Mouse (Mus musculus) heart, adult 2 months (tissue): Measurements from ENCODE around the gene Fbxl14. TPM values are rescaled to one million over a fixed set of nuclear protein-coding genes. Genes with fewer than 3 reads are reported as not detected.

Source experiments
- DNase-seq, 2 experiments: peaks; one replicate each; pipeline ENCODE4 v3.0.0; 2021
- H3K27ac ChIP-seq: fragments of 200-600 bp; 2 replicates; pipeline ENCODE4 v1.8.1; 2022
- H3K27me3 ChIP-seq: fragments of 200-500 bp; 2 replicates; pipeline ENCODE4 v1.6.1; 2012; ENCODE audit warnings: mild to moderate bottlenecking, low read length, inconsistent platforms, mixed read lengths; ENCODE audit not compliant: control insufficient read depth, insufficient read depth
- H3K36me3 ChIP-seq: fragments of 200-500 bp; 2 replicates; pipeline ENCODE4 v1.6.1; 2012; ENCODE audit warnings: low read length, inconsistent platforms; ENCODE audit not compliant: control insufficient read depth, insufficient read depth
- H3K4me1 ChIP-seq: fragments of 200-500 bp; 2 replicates; pipeline ENCODE4 v1.6.1; 2011; ENCODE audit warnings: low read length; ENCODE audit not compliant: control insufficient read depth, insufficient read depth
- H3K4me3 ChIP-seq: fragments of 200-600 bp; 2 replicates; pipeline ENCODE4 v1.8.1; 2022
- H3K79me2 ChIP-seq: fragments of 200-500 bp; replicated peaks from 2 replicates; pipeline ENCODE4 v1.6.1; 2012; ENCODE audit warnings: mild to moderate bottlenecking, inconsistent platforms, low read length, moderate library complexity, mixed read lengths; ENCODE audit not compliant: control insufficient read depth, insufficient read depth
- H3K9ac ChIP-seq: fragments of 200-500 bp; 2 replicates; pipeline ENCODE4 v1.6.1; 2012; ENCODE audit warnings: low read depth, mild to moderate bottlenecking, control low read depth, inconsistent platforms, low read length, mixed read lengths
- CTCF ChIP-seq: fragments of 200-600 bp; IDR thresholded peaks from 2 replicates; pipeline ENCODE4 v1.8.1; 2022; ENCODE audit warnings: antibody characterized with exemption, mild to moderate bottlenecking, moderate library complexity
- EP300 ChIP-seq: fragments of 200-500 bp; IDR thresholded peaks from 2 replicates; pipeline ENCODE4 v1.6.1; 2011; ENCODE audit warnings: low read depth, low read length, control low read depth; ENCODE audit not compliant: insufficient read depth
- POLR2A ChIP-seq: fragments of 200-500 bp; IDR thresholded peaks from 2 replicates; pipeline ENCODE4 v1.6.1; 2011; ENCODE audit warnings: mild to moderate bottlenecking, low read depth, low read length, control low read depth; ENCODE audit not compliant: insufficient read depth
- WGBS: fragments of 180-500 bp; shearing (Covaris S2); methylation state at CpG from one replicate; pipeline ENCODE4 v1.1.7; 2018; 5-methylcytosine and 5-hydroxymethylcytosine counted together
- intact Hi-C: fragments of 180-260 bp; cut with DNase I; formaldehyde crosslinking; loops from one replicate; pipeline ENCODE4 v1.15.1; 2025
- polyA plus RNA-seq: library from polyadenylated mRNA; depleted of rRNA; stranded (reverse); fragments of >200 nt; gene quantifications from 2 replicates; pipeline ENCODE4 v1.2.3, GENCODE M21; 2012
- total RNA-seq, 2 experiments: library from RNA; stranded (reverse); gene quantifications; 2 replicates each; pipeline ENCODE4 v1.2.3; 2021

The Fbxl14 gene
- total and polyA plus RNA-seq, 3 experiments = 16.0 to 19.7 (median 16.6) TPM

DNA sequence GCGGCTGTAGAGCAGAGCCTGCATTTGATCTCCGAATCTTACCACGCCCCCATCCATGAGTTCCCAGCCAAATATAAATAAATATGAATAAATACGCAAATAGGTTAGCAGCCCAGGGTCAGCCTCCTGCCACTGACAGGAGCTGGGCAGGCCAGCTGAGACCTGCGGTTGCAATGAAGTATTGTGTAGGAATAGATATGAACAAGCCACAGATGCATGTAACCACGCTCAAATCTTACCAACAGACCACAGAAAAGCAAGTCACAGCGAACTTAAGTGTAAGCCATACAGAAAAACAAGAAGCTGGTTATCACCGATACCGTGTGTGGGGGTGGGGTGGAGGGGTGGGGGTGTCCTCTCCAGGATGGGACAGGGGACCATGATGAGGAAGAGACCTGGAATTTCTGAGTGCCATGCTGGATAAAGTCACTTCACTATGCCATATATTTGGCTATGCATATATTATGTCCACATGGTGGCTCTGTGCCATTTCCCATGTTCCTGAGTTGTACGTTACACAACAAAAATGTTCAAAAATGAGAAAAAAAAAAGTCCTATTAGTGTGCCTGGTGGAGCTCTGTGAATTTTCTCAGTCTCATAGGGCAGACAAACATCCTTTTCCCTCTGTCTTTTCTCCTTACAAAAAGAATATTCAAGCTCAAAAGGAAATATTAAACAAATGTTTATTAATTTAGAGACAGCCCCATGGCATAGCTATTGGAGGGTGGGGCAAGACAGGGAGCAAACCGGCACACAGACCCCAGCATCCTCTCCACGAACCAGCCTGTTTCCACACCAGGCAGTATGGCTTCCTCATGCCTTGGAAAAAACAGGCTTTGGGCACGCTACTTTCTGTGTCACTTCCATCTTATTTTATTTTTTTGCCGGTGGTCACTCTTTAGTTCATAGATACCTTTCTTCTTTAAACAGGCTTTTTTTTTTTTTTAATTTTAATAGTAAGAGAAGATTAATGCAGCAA lies 28.2 kb upstream of the Fbxl14 start:
- Histone ChIP-seq H3K9ac (no peak overlapping the region), H3K4me3 (no peak overlapping the region)
- intact Hi-C loops = no loop called here

DNA sequence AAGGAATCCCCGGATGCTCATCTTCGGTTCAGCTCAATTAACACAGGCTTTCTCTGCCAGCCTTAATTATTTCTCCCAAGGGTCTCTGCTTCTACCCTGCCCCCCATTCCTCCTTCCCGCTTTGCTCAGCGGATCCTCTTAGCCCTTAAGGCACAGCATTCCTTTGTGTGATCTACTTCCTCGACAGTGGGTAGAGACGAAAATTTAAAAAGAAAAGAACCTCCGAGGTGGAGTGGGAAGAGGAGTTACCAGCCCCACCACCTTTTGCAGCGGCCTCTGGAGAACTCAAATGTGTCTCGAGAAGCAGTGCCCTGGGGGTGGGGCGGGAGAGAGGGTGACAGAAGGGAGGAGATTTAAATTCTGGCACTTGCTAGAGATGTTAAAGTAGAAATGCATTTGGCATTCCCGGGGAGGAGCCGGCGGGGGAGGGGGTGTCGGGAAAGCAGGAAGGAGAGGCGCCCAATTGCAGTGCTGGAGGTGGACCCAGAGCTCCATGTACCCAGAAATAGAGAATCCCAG lies 27.4 kb upstream of the Fbxl14 start:
- peak overlapping the region; percentile 6; the same call in 1 of the 2 replicates for H3K9ac ChIP-seq
- WGBS = 4% methylated on average over 15 of the region's 15 CpGs
- DNase-seq = peak; percentile 52 to 59
- intact Hi-C loops = no loop called here
- no peaks in the 10 kb centered on the region for H3K36me3 ChIP-seq
- H3K79me2 ChIP-seq = no peaks in the 10 kb centered on the region
- TF ChIP-seq POLR2A (no peak), CTCF (no peak), EP300 (no peak)
- H3K27me3 ChIP-seq = no peaks in the 10 kb centered on the region
- no peak overlapping the region for H3K27ac ChIP-seq
- peak overlapping the region; percentile 41 for H3K4me3 ChIP-seq
- H3K4me1 ChIP-seq = peaks cover 2% of the 10 kb centered on the region; the same call in 1 of the 2 replicates

More for the DNA sequence above, 28.2 kb upstream of the Fbxl14 start:
- Histone ChIP-seq H3K27me3 (no peaks in the 10 kb centered on the region), H3K4me1 (peaks cover 2% of the 10 kb centered on the region; the same call in 1 of the 2 replicates), H3K36me3 (no peaks in the 10 kb centered on the region), H3K27ac (no peak overlapping the region), H3K79me2 (no peaks in the 10 kb centered on the region)
- TF ChIP-seq CTCF (no peak), EP300 (no peak), POLR2A (no peak)
- no peak for DNase-seq
- WGBS = 52% methylated on average over 14 of the region's 14 CpGs

DNA sequence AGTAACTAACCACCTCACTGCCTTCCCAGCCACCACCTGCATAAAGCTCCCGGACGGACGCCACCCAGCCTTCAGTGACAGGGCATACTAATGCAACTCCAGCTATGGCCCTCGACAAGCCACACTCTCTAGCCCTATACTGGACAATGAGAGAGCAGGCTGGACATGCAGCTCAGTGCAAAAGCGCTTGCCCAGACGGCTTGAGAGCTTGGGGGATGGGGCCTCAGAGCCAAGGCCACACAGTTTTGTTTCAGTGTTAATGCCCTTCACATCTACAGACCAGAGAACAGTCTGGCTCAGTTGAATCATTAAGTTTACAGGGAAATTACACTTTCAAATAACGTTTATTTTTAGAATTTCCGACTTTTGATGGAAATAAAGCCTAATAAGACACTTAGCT lies 21.3 kb upstream of the Fbxl14 start:
- TF ChIP-seq POLR2A (no peak), EP300 (no peak), CTCF (no peak)
- intact Hi-C loops = no loop called here
- Histone ChIP-seq H3K27me3 (no peaks in the 10 kb centered on the region), H3K27ac (no peak overlapping the region), H3K79me2 (no peaks in the 10 kb centered on the region), H3K4me3 (no peak overlapping the region), H3K4me1 (no peaks in the 10 kb centered on the region), H3K9ac (no peak overlapping the region), H3K36me3 (no peaks in the 10 kb centered on the region)
- no peak for DNase-seq
- 78% methylated on average over 8 of the region's 8 CpGs for WGBS

DNA sequence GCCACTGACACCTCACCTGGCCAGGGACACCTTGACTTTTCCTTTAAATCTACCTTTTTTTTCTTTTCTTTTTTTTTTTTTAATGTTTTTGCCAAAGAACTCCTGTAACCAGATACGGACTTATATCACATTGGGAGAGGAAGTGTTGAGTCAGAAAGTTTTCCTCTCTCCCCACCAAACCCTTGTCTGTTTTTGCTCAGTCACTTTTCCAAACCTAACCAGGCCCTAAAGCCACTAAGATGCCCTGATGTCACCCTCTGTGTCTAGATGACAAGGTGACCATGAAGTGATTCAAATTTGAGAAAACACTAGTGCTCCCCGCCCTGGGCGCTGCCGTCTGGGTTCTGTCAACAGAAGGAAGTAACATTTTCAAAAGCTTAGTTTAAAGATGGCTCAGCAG lies 20.4 kb upstream of the Fbxl14 start:
- TF ChIP-seq CTCF = no peak
- no peak for TF ChIP-seq POLR2A
- TF ChIP-seq EP300 = no peak
- 64% methylated on average over 4 of the region's 4 CpGs for WGBS
- H3K79me2 ChIP-seq = no peaks in the 10 kb centered on the region

DNA sequence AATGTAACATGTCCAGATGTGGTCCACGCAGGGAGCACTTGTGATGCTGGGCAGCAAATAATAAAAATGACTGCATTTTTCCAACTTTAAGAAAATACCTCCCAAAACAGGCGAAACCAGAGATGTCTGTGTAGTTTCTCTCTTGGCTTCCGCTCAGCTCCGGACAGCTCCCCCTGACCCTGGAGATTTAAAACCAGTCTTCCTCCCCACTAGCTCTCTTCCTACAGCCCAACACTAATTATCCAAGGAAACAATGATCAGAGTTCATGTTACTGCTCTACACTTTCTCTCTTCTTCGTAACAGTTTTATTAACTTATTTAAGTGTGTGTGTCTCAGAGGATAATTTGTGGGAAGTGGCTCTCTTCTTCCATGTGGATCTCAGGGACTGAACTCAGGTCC lies 19.1 kb upstream of the Fbxl14 start:
- no peaks in the 10 kb centered on the region for H3K27me3 ChIP-seq
- H3K36me3 ChIP-seq = no peaks in the 10 kb centered on the region
- H3K79me2 ChIP-seq = no peaks in the 10 kb centered on the region
- no peak overlapping the region for H3K9ac ChIP-seq
- no peak overlapping the region for H3K27ac ChIP-seq
- no peak for DNase-seq
- 63% methylated on average over 5 of the region's 5 CpGs for WGBS
- no peaks in the 10 kb centered on the region for H3K4me1 ChIP-seq
- no peak overlapping the region for H3K4me3 ChIP-seq
- intact Hi-C loops = no loop called here
- TF ChIP-seq POLR2A = no peak
- TF ChIP-seq CTCF = no peak
- no peak for TF ChIP-seq EP300

More for the DNA sequence above, 20.4 kb upstream of the Fbxl14 start:
- Histone ChIP-seq H3K9ac (no peak overlapping the region), H3K27me3 (no peaks in the 10 kb centered on the region), H3K4me3 (no peak overlapping the region), H3K36me3 (no peaks in the 10 kb centered on the region), H3K4me1 (no peaks in the 10 kb centered on the region), H3K27ac (no peak overlapping the region)
- DNase-seq = no peak
- intact Hi-C loops = no loop called here

DNA sequence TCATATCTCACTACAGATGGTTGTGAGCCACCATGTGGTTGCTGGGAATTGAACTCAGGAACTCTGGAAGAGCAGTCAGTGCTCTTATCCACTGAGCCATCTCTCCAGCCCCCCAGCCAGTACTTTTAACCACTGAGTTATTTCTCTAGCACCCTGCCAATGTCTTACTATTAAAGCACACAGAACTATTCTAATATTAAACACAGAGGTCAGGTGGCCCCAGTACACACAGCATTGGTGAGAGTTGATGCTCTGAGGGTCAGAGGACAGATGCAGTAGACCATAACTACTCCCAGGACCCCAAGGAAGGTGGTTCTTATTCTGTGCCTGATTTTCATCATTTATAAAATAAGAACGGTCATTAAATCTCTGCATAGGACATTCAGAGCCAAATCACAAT lies 13.3 kb upstream of the Fbxl14 start:
- Histone ChIP-seq H3K9ac (no peak overlapping the region), H3K4me3 (no peak overlapping the region), H3K36me3 (no peaks in the 10 kb centered on the region), H3K4me1 (peaks cover 5% of the 10 kb centered on the region), H3K27ac (no peak overlapping the region), H3K27me3 (no peaks in the 10 kb centered on the region), H3K79me2 (no peaks in the 10 kb centered on the region)
- TF ChIP-seq CTCF (no peak), EP300 (no peak), POLR2A (no peak)
- intact Hi-C loops = no loop called here
- WGBS = 97% methylated on average over 1 of the region's 1 CpGs
- DNase-seq = no peak
